Mouse (Mus musculus): ENCODE results near the gene Gng13. TPM values are rescaled to one million over a fixed set of nuclear protein-coding genes. Genes with fewer than 3 reads are reported as not detected.
A peak's percentile ranks its signal among the peaks of the same experiment; 100 is the strongest.

Gene Gng13
- polyA plus RNA-seq, 1 experiment from 2014 or later: 1.8 TPM

DNA sequence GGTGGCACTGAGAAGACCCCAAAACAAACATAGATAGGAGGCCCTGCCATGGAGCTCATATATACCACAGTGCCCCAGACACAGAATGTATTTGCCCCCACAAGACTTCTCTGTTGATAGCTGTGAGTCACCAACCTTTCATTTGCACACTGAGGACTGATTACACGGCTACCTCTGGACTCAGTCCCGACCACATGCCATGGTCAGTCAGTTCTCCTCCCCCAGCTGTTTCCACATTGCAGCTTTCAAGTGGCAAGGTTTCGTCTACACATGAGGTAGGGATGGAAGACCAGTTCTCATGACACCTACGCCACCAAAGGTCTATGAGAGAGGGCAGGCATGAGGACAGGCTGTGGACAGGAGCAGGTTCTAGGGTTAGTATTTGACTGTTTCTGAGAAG lies 5.8 kb upstream of the Gng13 start:
- H3K4me1 ChIP-seq: peaks cover 6% of the 10 kb centered on the region
- 83% methylated on average over 4 of the region's 4 CpGs for WGBS
- H3K27ac ChIP-seq (replicated peaks): no peak overlapping the region
- DNase-seq (ENCODE audit: low spot score): no peak
- H3K4me3 ChIP-seq: no peak overlapping the region
- H3K27me3 ChIP-seq (replicated peaks; ENCODE audit: low read depth, poor library complexity, severe bottlenecking): peaks cover 12% of the 10 kb centered on the region
- 0 out of 2 replicates have a peak, but pooled peaks cover 2% of the 10 kb centered on the region for H3K9me3 ChIP-seq
- H3K36me3 ChIP-seq (replicated peaks): no peaks in the 10 kb centered on the region

DNA sequence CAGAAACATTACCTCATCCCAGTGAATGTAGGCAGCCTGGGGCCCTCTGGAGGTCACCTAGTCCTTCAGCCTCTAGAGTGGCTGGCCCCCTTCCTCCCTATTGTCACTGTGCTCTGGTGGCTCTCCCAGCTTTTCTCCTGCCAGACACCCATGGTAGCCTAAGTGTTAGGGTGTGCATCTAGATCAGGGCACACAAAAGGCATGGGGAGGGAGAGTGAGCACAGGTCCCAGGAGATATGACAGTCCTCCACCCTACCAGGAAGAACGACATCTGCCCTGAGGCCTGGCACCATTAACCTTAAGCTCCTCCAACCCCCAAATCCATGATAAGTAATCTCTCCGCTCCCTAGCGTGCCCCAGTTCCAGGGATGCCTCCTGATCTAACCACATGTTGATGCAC lies 1.3 kb upstream of the Gng13 start:
- Histone ChIP-seq H3K27ac (replicated peaks) (no peak overlapping the region), H3K9me3 (no peaks in the 10 kb centered on the region), H3K36me3 (replicated peaks) (peaks cover 24% of the 10 kb centered on the region), H3K27me3 (replicated peaks; ENCODE audit: low read depth, poor library complexity, severe bottlenecking) (peaks cover 46% of the 10 kb centered on the region), H3K4me1 (peaks cover 26% of the 10 kb centered on the region), H3K4me3 (no peak overlapping the region)
- WGBS: 49% methylated on average over 3 of the region's 3 CpGs
- no peak for DNase-seq (ENCODE audit: low spot score)

DNA sequence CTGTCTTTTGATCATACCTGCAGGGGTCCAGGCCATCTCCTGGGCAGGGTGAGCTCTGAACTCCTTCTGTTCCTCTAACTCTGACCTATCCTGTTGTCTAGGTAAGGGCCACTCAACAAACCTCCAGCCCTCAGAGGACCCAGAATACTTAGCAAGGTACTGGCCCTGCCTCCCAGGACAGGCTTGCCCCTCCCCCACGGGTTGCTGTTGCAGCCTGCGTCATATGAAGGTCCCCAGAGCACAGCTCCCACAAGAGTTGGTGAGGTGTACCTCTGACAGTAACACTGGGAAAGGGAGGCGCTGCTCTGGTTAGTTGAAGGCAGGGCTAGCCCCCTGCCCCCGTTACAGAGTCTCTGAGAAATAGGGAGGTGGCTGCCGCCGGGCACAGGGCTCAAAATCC lies 841 bp upstream of the Gng13 start:
- H3K4me3 ChIP-seq: no peak overlapping the region
- peaks cover 46% of the 10 kb centered on the region for H3K27me3 ChIP-seq (replicated peaks; ENCODE audit: low read depth, poor library complexity, severe bottlenecking)
- DNase-seq (ENCODE audit: low spot score): peak; percentile 24
- 8% methylated on average over 6 of the region's 6 CpGs for WGBS
- H3K27ac ChIP-seq (replicated peaks): no peak overlapping the region
- H3K9me3 ChIP-seq: no peaks in the 10 kb centered on the region
- H3K4me1 ChIP-seq: peaks cover 26% of the 10 kb centered on the region
- H3K36me3 ChIP-seq (replicated peaks): peaks cover 29% of the 10 kb centered on the region

DNA sequence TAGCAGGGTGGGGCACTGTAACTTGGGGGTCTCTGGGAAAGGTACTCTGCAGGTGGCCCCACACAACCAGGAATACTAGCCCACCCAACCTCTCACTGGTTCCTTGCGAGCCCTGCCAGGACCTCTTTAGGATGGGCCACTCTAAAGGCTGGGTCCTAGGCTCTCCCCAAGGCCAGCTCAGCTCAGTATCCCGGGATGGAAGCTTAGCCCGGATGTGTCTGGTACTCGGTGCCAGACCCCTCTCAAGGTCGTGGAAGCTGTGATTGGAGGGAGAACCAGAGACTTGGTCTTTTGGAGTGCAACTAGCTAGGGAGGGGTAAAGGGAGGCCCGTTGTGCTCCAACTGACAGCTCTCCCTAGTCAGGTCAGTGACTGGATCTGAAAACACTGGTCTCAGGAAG lies 720 bp downstream of the Gng13 start:
- Histone ChIP-seq H3K27ac (replicated peaks) (no peak overlapping the region), H3K36me3 (replicated peaks) (peaks cover 45% of the 10 kb centered on the region), H3K4me3 (peak overlapping the region; percentile 58), H3K4me1 (peaks cover 26% of the 10 kb centered on the region), H3K9me3 (no peaks in the 10 kb centered on the region), H3K27me3 (replicated peaks; ENCODE audit: low read depth, poor library complexity, severe bottlenecking) (peaks cover 46% of the 10 kb centered on the region)
- 12% methylated on average over 6 of the region's 6 CpGs for WGBS
- DNase-seq (ENCODE audit: low spot score): no peak

DNA sequence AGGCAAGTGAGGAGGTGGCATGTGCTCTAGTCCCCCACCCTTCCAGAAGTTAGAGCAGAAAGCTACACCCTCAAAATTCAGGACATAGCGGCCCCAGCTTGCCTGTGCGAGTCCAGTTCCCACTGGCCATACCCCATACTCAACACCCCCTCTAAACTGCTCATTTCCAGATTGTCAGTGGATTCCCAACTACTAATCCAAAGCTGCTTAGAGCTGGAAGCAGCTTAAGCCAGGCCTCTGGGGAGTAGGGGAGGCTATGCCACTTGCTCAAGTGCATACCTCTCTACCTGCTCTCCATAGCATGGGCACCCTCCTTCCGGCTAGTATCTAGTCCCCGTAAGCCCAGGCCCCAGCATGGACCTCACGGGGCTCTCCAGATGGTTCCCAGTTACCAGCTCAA lies 4.5 kb downstream of the Gng13 start:
- H3K4me1 ChIP-seq: peaks cover 29% of the 10 kb centered on the region
- 92% methylated on average over 5 of the region's 5 CpGs for WGBS
- peaks cover 30% of the 10 kb centered on the region for H3K27me3 ChIP-seq (replicated peaks; ENCODE audit: low read depth, poor library complexity, severe bottlenecking)
- H3K27ac ChIP-seq (replicated peaks): no peak overlapping the region
- no peak overlapping the region for H3K4me3 ChIP-seq
- peaks cover 75% of the 10 kb centered on the region for H3K36me3 ChIP-seq (replicated peaks)
- no peak for DNase-seq (ENCODE audit: low spot score)
- no peaks in the 10 kb centered on the region for H3K9me3 ChIP-seq

DNA sequence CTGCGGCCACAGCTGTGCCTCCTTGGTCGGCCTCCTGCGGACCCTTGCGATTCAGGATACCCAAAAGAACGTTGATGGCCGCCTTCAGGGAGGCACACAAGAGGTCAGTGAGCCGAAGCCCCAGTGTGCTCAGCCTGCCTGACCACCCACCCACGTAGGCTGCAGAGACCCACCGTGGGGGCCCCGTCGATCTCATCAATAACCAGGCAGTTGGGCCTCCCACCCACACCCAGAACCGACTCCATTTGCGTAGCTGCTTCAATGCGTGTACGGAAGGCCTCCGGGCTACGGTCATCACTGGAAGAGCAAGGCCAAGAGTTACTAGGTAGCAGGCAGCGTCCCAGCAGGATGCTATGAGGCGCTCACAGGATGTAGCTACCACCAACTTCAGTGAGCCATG lies 6.5 kb downstream of the Gng13 start:
- H3K27me3 ChIP-seq (replicated peaks; ENCODE audit: low read depth, poor library complexity, severe bottlenecking): peaks cover 10% of the 10 kb centered on the region
- no peak for DNase-seq (ENCODE audit: low spot score)
- H3K4me1 ChIP-seq: peaks cover 25% of the 10 kb centered on the region
- peaks cover 73% of the 10 kb centered on the region for H3K36me3 ChIP-seq (replicated peaks)
- 95% methylated on average over 19 of the region's 19 CpGs for WGBS
- H3K4me3 ChIP-seq: no peak overlapping the region
- no peak overlapping the region for H3K27ac ChIP-seq (replicated peaks)
- no peaks in the 10 kb centered on the region for H3K9me3 ChIP-seq

DNA sequence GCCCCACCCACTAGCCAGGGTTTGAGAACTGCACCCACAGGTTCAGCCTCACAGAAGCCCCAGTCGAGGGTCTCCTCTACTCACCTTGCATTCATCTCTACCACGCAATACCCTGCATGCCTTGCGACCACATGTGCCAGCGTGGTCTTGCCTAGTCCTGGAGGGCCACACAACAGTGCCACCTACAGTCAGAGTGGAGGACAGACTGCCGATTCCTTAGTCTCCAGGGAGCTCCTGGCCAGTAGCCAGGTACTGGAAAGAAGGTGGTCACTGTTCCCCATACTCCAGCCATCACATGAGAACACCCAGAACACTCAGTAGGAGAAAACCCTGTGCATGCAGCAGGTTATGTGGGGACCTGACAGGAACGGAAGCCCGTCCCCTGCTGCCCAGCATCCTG lies 6.9 kb downstream of the Gng13 start:
- peaks cover 29% of the 10 kb centered on the region for H3K4me1 ChIP-seq
- H3K4me3 ChIP-seq: 0 out of 2 replicates have a peak overlapping the region, but pooled peaks have one; percentile 23
- peaks cover 73% of the 10 kb centered on the region for H3K36me3 ChIP-seq (replicated peaks)
- WGBS: 81% methylated on average over 7 of the region's 7 CpGs
- peak; percentile 20 for DNase-seq (ENCODE audit: low spot score)
- H3K27ac ChIP-seq (replicated peaks): no peak overlapping the region
- no peaks in the 10 kb centered on the region for H3K9me3 ChIP-seq
- peaks cover 5% of the 10 kb centered on the region for H3K27me3 ChIP-seq (replicated peaks; ENCODE audit: low read depth, poor library complexity, severe bottlenecking)

DNA sequence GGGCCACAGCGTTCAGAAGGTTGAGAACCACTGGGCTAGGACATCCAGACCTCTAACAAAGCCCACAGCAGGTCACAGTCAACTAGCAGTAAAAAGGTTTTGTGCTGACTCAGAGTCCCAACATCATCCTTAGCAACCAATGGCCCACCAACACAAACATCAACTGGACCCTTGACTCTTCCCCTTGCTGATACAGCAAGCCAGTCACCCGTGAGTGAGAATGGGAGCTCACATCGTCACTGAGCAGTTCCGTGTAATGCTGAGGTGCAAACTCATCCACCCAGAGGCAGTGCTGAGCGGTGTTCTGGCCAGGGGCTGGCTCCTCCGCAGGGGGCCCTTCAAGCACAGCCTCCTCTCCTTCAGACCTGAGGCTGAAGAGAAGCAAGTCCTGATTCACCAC lies 8.3 kb downstream of the Gng13 start:
- no peaks in the 10 kb centered on the region for H3K27me3 ChIP-seq (replicated peaks; ENCODE audit: low read depth, poor library complexity, severe bottlenecking)
- peak overlapping the region; percentile 83; the same call in 1 of the 2 replicates for H3K4me3 ChIP-seq
- DNase-seq (ENCODE audit: low spot score): no peak
- H3K4me1 ChIP-seq: peaks cover 32% of the 10 kb centered on the region
- no peak overlapping the region for H3K27ac ChIP-seq (replicated peaks)
- H3K9me3 ChIP-seq: no peaks in the 10 kb centered on the region
- H3K36me3 ChIP-seq (replicated peaks): peaks cover 64% of the 10 kb centered on the region
- 82% methylated on average over 6 of the region's 6 CpGs for WGBS

DNA sequence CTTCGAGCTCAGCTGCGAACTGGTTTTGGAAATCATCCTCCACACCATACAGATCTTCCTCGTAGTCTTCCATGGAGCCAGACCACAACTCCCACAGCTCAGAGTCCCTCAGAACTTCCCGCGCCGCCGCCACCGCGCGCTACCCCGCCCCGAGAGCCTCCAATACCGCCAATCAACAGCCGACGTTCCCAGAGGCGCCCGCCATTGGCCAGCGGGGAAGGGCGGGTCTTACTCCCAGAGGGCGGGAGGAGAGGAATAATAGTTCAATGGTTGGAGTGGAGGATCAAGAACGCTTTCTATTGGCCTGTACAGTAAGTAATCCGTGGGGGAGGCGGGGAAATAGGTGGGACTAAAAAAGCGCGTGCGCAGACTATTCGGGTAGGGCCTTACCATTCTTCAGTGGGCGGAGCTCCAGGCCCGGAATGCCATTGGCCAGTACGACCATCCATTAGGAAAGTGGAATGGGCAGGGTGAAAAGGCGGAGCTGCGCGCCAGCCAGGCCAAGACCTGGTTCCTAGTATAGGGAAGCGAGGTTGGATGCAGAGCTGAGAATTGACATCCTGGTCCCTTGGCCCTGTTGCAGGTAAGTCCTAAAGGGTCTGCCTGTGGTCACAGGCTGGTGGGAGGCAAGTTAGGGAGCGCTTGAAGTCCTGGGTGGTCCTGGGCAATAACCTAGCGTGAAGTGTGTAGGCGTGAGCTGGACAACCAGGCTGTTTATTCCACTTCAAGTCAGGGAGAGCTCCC lies 10.5 kb downstream of the Gng13 start, which contains the start of the genes Chtf18 and Rpusd1:
Gene Chtf18, minus strand, starts transcription at position 155 of the 744 bp plus-strand sequence.
Gene Rpusd1, plus strand, starts transcription at position 406 of the 744 bp plus-strand sequence.
- DNase-seq (ENCODE audit: low spot score): peak; percentile 97
- peaks cover 56% of the 10 kb centered on the region for H3K36me3 ChIP-seq (replicated peaks)
- H3K4me3 ChIP-seq: peak within 1 kb of the TSS; percentile 83
- no peaks in the 10 kb centered on the region for H3K27me3 ChIP-seq (replicated peaks; ENCODE audit: low read depth, poor library complexity, severe bottlenecking)
- peaks cover 36% of the 10 kb centered on the region for H3K4me1 ChIP-seq
- whole genome bisulfite sequencing: 1% methylated on average over 37 of the region's 37 CpGs
- peak within 1 kb of the TSS; percentile 80 for H3K27ac ChIP-seq (replicated peaks)
- no peaks in the 10 kb centered on the region for H3K9me3 ChIP-seq

DNA sequence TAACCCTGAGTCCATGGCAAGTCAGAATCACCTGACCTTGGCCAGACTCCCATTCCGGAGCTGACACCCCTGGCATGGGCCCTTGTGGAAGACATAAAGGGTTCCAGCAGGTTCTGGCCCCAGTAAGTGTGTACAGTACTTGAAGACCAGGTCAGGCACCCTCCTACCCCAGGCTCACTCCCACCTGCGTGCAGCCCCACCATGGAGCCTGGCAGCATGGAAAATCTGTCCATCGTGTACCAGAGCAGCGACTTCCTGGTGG lies 11.0 kb downstream of the Gng13 start:
- Histone ChIP-seq H3K27me3 (replicated peaks; ENCODE audit: low read depth, poor library complexity, severe bottlenecking) (no peaks in the 10 kb centered on the region), H3K36me3 (replicated peaks) (peaks cover 51% of the 10 kb centered on the region), H3K27ac (replicated peaks) (peak overlapping the region; percentile 80), H3K9me3 (no peaks in the 10 kb centered on the region), H3K4me3 (peak overlapping the region; percentile 83), H3K4me1 (peaks cover 36% of the 10 kb centered on the region)
- DNase-seq (ENCODE audit: low spot score): no peak
- WGBS: 31% methylated on average over 4 of the region's 4 CpGs

DNA sequence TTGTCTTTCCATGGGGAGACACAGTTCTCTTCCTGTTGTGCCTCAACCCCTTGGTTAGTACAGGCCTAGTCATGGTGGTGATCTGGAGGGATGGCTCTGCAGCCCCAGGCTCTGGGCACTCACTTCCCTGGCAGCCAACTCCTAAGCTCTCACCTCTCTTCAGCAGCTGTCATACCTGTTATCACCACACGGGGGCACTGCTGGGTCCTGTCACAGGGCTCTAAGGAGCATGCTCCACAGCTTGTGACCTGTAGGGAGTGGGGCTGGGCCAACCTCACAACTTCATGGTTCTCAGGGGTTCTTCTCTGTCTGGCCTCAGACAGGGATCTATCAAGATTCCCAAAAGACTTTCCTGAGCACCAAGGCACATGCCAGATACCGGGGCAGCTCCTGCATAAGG lies 15.1 kb downstream of the Gng13 start:
- peaks cover 23% of the 10 kb centered on the region for H3K36me3 ChIP-seq (replicated peaks)
- peaks cover 19% of the 10 kb centered on the region for H3K4me1 ChIP-seq
- H3K27me3 ChIP-seq (replicated peaks; ENCODE audit: low read depth, poor library complexity, severe bottlenecking): no peaks in the 10 kb centered on the region
- no peak overlapping the region for H3K4me3 ChIP-seq
- H3K27ac ChIP-seq (replicated peaks): no peak overlapping the region
- peak; percentile 90 for DNase-seq (ENCODE audit: low spot score)
- H3K9me3 ChIP-seq: no peaks in the 10 kb centered on the region
- WGBS: 19% methylated on average over 2 of the region's 2 CpGs

DNA sequence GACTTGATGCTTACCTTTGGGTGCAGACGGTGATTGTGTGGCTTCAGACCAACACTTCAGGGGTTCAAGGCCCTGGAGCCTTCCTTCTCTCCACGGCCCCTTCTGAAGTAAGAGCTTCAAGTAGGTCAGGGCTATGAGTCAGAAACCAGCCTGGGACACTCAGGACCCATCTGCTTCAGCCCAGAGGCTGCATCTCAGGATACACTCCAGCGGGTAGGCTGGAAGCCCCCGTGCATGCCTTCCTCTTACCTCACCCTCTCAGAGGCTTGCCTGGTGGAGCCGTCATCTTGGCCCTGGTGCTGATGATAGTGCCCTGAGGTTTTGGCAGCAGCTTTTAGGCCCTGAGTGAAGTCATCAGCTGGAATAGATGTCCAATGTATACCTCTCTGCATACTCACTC lies 18.3 kb downstream of the Gng13 start:
- peaks cover 13% of the 10 kb centered on the region for H3K36me3 ChIP-seq (replicated peaks)
- no peaks in the 10 kb centered on the region for H3K9me3 ChIP-seq
- WGBS: 80% methylated on average over 5 of the region's 5 CpGs
- H3K27ac ChIP-seq (replicated peaks): no peak overlapping the region
- no peak for DNase-seq (ENCODE audit: low spot score)
- H3K4me3 ChIP-seq: no peak overlapping the region
- H3K4me1 ChIP-seq: peaks cover 5% of the 10 kb centered on the region; the same call in 1 of the 2 replicates
- no peaks in the 10 kb centered on the region for H3K27me3 ChIP-seq (replicated peaks; ENCODE audit: low read depth, poor library complexity, severe bottlenecking)

DNA sequence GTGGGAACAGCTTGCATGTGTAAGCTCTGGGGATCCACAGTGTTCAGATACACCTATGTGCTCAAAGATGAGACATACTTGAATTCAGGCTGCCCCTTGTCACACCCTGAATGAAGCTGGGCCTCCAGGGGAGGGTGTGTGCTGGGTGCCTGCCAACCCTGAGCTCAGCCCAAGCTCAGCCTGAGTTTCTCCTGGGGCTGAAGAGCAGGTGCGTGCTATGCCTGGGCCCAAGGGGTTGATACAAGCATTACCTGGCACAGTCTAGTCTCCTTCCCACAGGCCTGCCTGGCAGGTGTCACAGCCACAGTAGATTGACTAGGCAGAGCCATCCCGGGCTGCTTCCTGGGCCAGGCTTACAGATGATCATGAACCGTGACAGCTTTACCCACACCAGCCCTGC lies 18.8 kb downstream of the Gng13 start, which contains the start of gene Mslnl:
Gene Mslnl, plus strand, starts transcription at position 298 of the 400 bp plus-strand sequence.
- Histone ChIP-seq H3K27me3 (replicated peaks; ENCODE audit: low read depth, poor library complexity, severe bottlenecking) (no peaks in the 10 kb centered on the region), H3K36me3 (replicated peaks) (peaks cover 8% of the 10 kb centered on the region), H3K4me3 (no peak within 1 kb of the TSS), H3K9me3 (no peaks in the 10 kb centered on the region), H3K27ac (replicated peaks) (no peak within 1 kb of the TSS), H3K4me1 (peaks cover 5% of the 10 kb centered on the region; the same call in 1 of the 2 replicates)
- 83% methylated on average over 3 of the region's 3 CpGs for WGBS
- no peak for DNase-seq (ENCODE audit: low spot score)
